In the genomic region with DNA sequence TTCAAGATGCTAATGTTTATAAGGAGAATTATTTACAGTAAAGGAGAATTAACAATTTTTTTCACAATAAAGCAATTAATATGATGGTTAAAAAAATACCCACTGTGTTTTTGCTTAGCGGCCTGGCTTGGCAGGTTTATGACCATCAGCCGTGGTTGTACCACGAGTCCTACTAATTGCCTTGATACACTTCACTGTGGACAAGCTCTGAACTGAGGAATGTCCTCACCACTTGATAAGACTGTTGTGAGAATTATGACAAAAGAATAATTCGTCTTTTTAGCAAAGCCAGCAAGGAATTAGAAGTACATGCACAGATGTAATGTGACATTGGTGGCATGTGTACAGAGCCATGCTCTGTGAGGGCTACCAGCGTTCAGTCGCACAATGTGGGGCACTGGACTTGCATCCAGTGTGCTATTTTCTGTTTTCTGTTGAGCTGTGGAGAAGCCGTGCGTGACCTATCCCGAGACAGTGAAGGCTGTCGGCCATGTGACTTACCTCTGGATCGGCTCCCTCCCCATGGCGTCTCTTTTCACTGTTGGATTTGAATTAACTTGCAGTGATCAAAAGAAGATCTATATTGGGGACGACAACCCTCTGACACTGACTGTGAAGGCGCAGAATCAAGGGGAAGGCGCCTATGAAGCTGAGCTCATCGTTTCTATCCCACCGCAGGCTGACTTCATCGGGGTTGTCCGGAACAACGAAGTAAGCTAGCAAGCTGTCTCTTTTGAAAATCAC, we compare ENCODE assay signal across 21 mouse cellular contexts. TPM values are rescaled to one million over a fixed set of nuclear protein-coding genes. Genes with fewer than 3 reads are reported as not detected.
DNase-seq lines count a peak whose midpoint lies in the region; ATAC-seq and TF ChIP-seq lines count a peak whose summit lies in the region.
"Had no signal": no experiment of that assay in that cellular context is flagged by ENCODE, and none has a peak within 500 bp of the region (broad histone marks: within the 10 kb centered on the region; RNA-seq: fewer than 3 reads in every experiment).

No protein-coding gene starts in this region.

- H3K27ac ChIP-seq in hindbrain, embryonic 11.5 days (ENCODE audit: low read depth, low read length), result no peak overlapping the region
- no peak overlapping the region for H3K27ac ChIP-seq in hindbrain, embryonic 10.5 days
- no peak overlapping the region for H3K27ac ChIP-seq in forebrain, embryonic 16.5 days (ENCODE audit: low read length)
- H3K27ac ChIP-seq in midbrain, embryonic 10.5 days (replicated peaks), result peak overlapping the region; percentile 59
- H3K27ac ChIP-seq in stomach, postnatal 0 days (replicated peaks), result no peak overlapping the region
- H3K27ac ChIP-seq: limb, embryonic 12.5 days; liver, embryonic 13.5 days; lung, embryonic 15.5 days; macrophage; neural tube, embryonic 12.5 days had no signal

- no peak for DNase-seq in hindbrain, embryonic 11.5 days (ENCODE audit: low spot score)
- no peak for DNase-seq in hindbrain, embryonic 10.5 days (ENCODE audit: low spot score)
- DNase-seq in midbrain, embryonic 10.5 days (ENCODE audit: low spot score), result peak; percentile 20
- DNase-seq in retina, postnatal 7 days (ENCODE audit: low read depth, low spot score), result peak; percentile 21
- no peak for DNase-seq in stomach, postnatal 0 days (ENCODE audit: low spot score)
- no peak for DNase-seq in right cerebral cortex, adult 2 months (ENCODE audit: low spot score in 2 of 2)
- DNase-seq in right cerebral cortex, postnatal 14 days, result no peak
- DNase-seq: adrenal gland, postnatal 14 days; cerebellum, adult 9-11 months; embryo, embryonic 11 days; kidney, adult 2 months; kidney, postnatal 14 days; layer of hippocampus, adult 9-11 months; liver, embryonic 13.5 days; thymus, adult 18-20 months had no signal

- TF ChIP-seq CTCF in stomach, postnatal 0 days (IDR thresholded peaks at IDR 0.05; ENCODE audit: low read depth), result no peak

- H3K4me2 ChIP-seq in hindbrain, embryonic 11.5 days (replicated peaks; ENCODE audit: low read depth, low read length), result no peak overlapping the region
- H3K4me2 ChIP-seq in forebrain, embryonic 16.5 days (ENCODE audit: low read length), result peak overlapping the region; percentile 22
- H3K4me2 ChIP-seq in stomach, postnatal 0 days (replicated peaks; ENCODE audit: low read depth), result no peak overlapping the region
- H3K4me2 ChIP-seq: limb, embryonic 12.5 days; liver, embryonic 13.5 days; lung, embryonic 15.5 days; neural tube, embryonic 12.5 days had no signal

- no peak for TF ChIP-seq EP300 in stomach, postnatal 0 days (optimal IDR thresholded peaks at IDR 0.05)

- H3K4me1 ChIP-seq in hindbrain, embryonic 11.5 days (replicated peaks; ENCODE audit: control insufficient read depth, insufficient read depth, low read length), result no peaks in the 10 kb centered on the region
- no peaks in the 10 kb centered on the region for H3K4me1 ChIP-seq in hindbrain, embryonic 10.5 days (replicated peaks)
- H3K4me1 ChIP-seq in forebrain, embryonic 16.5 days (replicated peaks; ENCODE audit: control insufficient read depth, insufficient read depth, low read length), result no peaks in the 10 kb centered on the region
- peaks cover 6% of the 10 kb centered on the region; the same call in 1 of the 2 replicates for H3K4me1 ChIP-seq in midbrain, embryonic 10.5 days
- no peaks in the 10 kb centered on the region for H3K4me1 ChIP-seq in stomach, postnatal 0 days (replicated peaks; ENCODE audit: control insufficient read depth, insufficient read depth)
- H3K4me1 ChIP-seq: limb, embryonic 12.5 days; liver, embryonic 13.5 days; lung, embryonic 15.5 days; neural tube, embryonic 12.5 days had no signal

- 78% methylated on average over 20 of the region's 20 CpGs for WGBS in hindbrain, embryonic 11.5 days
- 81% methylated on average over 20 of the region's 20 CpGs for WGBS in hindbrain, embryonic 10.5 days
- WGBS in forebrain, embryonic 16.5 days, result 52% methylated on average over 20 of the region's 20 CpGs
- 79% methylated on average over 20 of the region's 20 CpGs for WGBS in midbrain, embryonic 10.5 days
- WGBS in stomach, postnatal 0 days, result 92% methylated on average over 20 of the region's 20 CpGs

- no peak overlapping the region for H3K9ac ChIP-seq in hindbrain, embryonic 11.5 days (ENCODE audit: low read depth, low read length)
- no peak overlapping the region for H3K9ac ChIP-seq in forebrain, embryonic 16.5 days (replicated peaks; ENCODE audit: low read depth, low read length)
- H3K9ac ChIP-seq in stomach, postnatal 0 days (ENCODE audit: low read length), result no peak overlapping the region
- H3K9ac ChIP-seq: limb, embryonic 12.5 days; liver, embryonic 13.5 days; lung, embryonic 15.5 days; neural tube, embryonic 12.5 days had no signal

- no peak overlapping the region for H3K4me3 ChIP-seq in hindbrain, embryonic 11.5 days (ENCODE audit: low read depth, low read length)
- H3K4me3 ChIP-seq in hindbrain, embryonic 10.5 days, result no peak overlapping the region
- peak overlapping the region; percentile 12; the same call in 1 of the 2 replicates for H3K4me3 ChIP-seq in forebrain, embryonic 16.5 days (replicated peaks; ENCODE audit: low read length)
- H3K4me3 ChIP-seq in midbrain, embryonic 10.5 days, result no peak overlapping the region
- H3K4me3 ChIP-seq in stomach, postnatal 0 days (ENCODE audit: low read depth, low read length), result no peak overlapping the region
- H3K4me3 ChIP-seq: erythroblast, embryonic 14.5 days; limb, embryonic 12.5 days; liver, embryonic 13.5 days; lung, embryonic 15.5 days; neural tube, embryonic 12.5 days had no signal

- no peaks in the 10 kb centered on the region for H3K27me3 ChIP-seq in hindbrain, embryonic 11.5 days (ENCODE audit: control insufficient read depth, insufficient read depth, low read length)
- no peaks in the 10 kb centered on the region for H3K27me3 ChIP-seq in hindbrain, embryonic 10.5 days (ENCODE audit: insufficient read depth, poor library complexity, severe bottlenecking)
- H3K27me3 ChIP-seq in forebrain, embryonic 16.5 days (replicated peaks; ENCODE audit: control insufficient read depth, insufficient read depth, low read length), result no peaks in the 10 kb centered on the region
- H3K27me3 ChIP-seq in midbrain, embryonic 10.5 days (ENCODE audit: low read depth, poor library complexity, severe bottlenecking), result no peaks in the 10 kb centered on the region
- no peaks in the 10 kb centered on the region for H3K27me3 ChIP-seq in stomach, postnatal 0 days (ENCODE audit: control insufficient read depth, insufficient read depth, low read length)
- H3K27me3 ChIP-seq: limb, embryonic 12.5 days; liver, embryonic 13.5 days; lung, embryonic 15.5 days; neural tube, embryonic 12.5 days had no signal

- ATAC-seq in hindbrain, embryonic 11.5 days (ENCODE audit: low FRiP score), result peak; percentile 74
- peak; percentile 47; the same call in 1 of the 2 replicates for ATAC-seq in forebrain, embryonic 16.5 days
- ATAC-seq in stomach, postnatal 0 days (ENCODE audit: low FRiP score, low TSS enrichment), result no peak

- no peaks in the 10 kb centered on the region for H3K36me3 ChIP-seq in hindbrain, embryonic 11.5 days (ENCODE audit: control insufficient read depth, insufficient read depth, low read length)
- peaks cover 56% of the 10 kb centered on the region for H3K36me3 ChIP-seq in hindbrain, embryonic 10.5 days
- no peaks in the 10 kb centered on the region for H3K36me3 ChIP-seq in forebrain, embryonic 16.5 days (ENCODE audit: control insufficient read depth, insufficient read depth)
- H3K36me3 ChIP-seq in midbrain, embryonic 10.5 days, result peaks cover 54% of the 10 kb centered on the region
- H3K36me3 ChIP-seq in stomach, postnatal 0 days (ENCODE audit: control insufficient read depth, insufficient read depth, low read length), result peaks cover 21% of the 10 kb centered on the region

- no peaks in the 10 kb centered on the region for H3K9me3 ChIP-seq in hindbrain, embryonic 11.5 days (ENCODE audit: control insufficient read depth, low read length)
- no peaks in the 10 kb centered on the region for H3K9me3 ChIP-seq in hindbrain, embryonic 10.5 days
- H3K9me3 ChIP-seq in forebrain, embryonic 16.5 days (ENCODE audit: control insufficient read depth, low read length), result no peaks in the 10 kb centered on the region
- H3K9me3 ChIP-seq in midbrain, embryonic 10.5 days (replicated peaks), result no peaks in the 10 kb centered on the region
- no peaks in the 10 kb centered on the region for H3K9me3 ChIP-seq in stomach, postnatal 0 days (ENCODE audit: control insufficient read depth, low read length)
- H3K9me3 ChIP-seq: limb, embryonic 12.5 days; liver, embryonic 13.5 days; lung, embryonic 15.5 days; neural tube, embryonic 12.5 days had no signal

RNA-seq across cellular contexts. Expression of gene Fam171b, which starts 20.9 kb away (rescaled TPM):
- polyA plus RNA-seq in hindbrain, embryonic 11.5 days (2014; fragmentation: Nextera tagmentation; extraction: Ambion mirVana), result 42.7 and 48.6 TPM in 2 replicates
- polyA plus RNA-seq in hindbrain, embryonic 10.5 days (2016; fragmentation: Nextera tagmentation; extraction: Ambion mirVana), result 23.8 and 29.1 TPM in 2 replicates
- 76.3 and 78.6 TPM in 2 replicates for polyA plus RNA-seq in forebrain, embryonic 16.5 days (2015; fragmentation: Nextera tagmentation; extraction: Ambion mirVana)
- polyA plus RNA-seq in midbrain, embryonic 10.5 days (2016; fragmentation: Nextera tagmentation; extraction: Ambion mirVana), result 24.3 and 32.6 TPM in 2 replicates
- polyA plus RNA-seq in stomach, postnatal 0 days (2015; fragmentation: Nextera tagmentation; extraction: Ambion mirVana), result 4.2 and 4.8 TPM in 2 replicates
- polyA plus RNA-seq: erythroblast, embryonic 14.5 days; macrophage had no signal

Comparison
In these comparisons a context has a peak if more than half of its experiments do, and no peak if none do; other contexts are left out.
1. DNase-seq: peak in midbrain, embryonic 10.5 days (single experiment) and retina, postnatal 7 days (single experiment); none in hindbrain, embryonic 11.5 days (single experiment), hindbrain, embryonic 10.5 days (single experiment), stomach, postnatal 0 days (single experiment), right cerebral cortex, adult 2 months (0 of 2) and right cerebral cortex, postnatal 14 days (single experiment).